Mouse (Mus musculus) retina, postnatal 7 days (tissue): Measurements from ENCODE around the gene Nt5dc2.

ENCODE experiments used
- DNase-seq: peaks from one replicate; pipeline ENCODE4 v3.0.0-alpha.2; 2012; ENCODE audit warnings: low read depth, low spot score

Gene Nt5dc2

GRCm38 (mm10) chr14:31130236-31131220 lies at the start of gene Nt5dc2:
Nt5dc2 (plus strand) TSS chr14:31131053.
- DNase-seq, result peak; percentile 85

- DNase-seq, result no peak
Measured at GRCm38 (mm10) chr14:31081147-31081546, 49.7 kb upstream of the Nt5dc2 start.

GRCm38 (mm10) chr14:31087433-31087832 lies 43.4 kb upstream of the Nt5dc2 start:
- no peak for DNase-seq

DNA sequence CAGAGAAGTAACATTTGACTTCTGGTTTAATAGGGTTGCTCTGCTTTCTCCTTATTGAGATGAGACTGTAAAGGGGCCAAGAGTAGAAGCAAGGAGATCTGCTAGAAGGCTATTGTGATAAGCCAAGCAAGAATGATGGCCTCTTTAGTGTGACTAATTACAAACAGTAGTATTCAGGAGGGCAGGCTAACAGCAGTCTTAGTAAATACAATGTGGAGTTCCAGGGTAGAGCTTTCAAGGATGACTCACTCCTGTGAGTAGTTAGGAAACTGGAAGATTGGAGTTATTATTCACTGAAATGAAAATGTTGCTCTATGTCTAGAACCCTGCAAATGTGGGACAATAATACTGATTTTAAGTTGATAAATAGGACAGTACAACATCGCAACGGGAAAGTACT lies 42.3 kb upstream of the Nt5dc2 start:
- no peak for DNase-seq

- no peak for DNase-seq
Measured at GRCm38 (mm10) chr14:31089918-31090317, 40.9 kb upstream of the Nt5dc2 start.

GRCm38 (mm10) chr14:31105156-31105555 lies 25.7 kb upstream of the Nt5dc2 start:
- no peak for DNase-seq

- no peak for DNase-seq
Measured at GRCm38 (mm10) chr14:31110613-31111012, 20.2 kb upstream of the Nt5dc2 start.

DNA sequence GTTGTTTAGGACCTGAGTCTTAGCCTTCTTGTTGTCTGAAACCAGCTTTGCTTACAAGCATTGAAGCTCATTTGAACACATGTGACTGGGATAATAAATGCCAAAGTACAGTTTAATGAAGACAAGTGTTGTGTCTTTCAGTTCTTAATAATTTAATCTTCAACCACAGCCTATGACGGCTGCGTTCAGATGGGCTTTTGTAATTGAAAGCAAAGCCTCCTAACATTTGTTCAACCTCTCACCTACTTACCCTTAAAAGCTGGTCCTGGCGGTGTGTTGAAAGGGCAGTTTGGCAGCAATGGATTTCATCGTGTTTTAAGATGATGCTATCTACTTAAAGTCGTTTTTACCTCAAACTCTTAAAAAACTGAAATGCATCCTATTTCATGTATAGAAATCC lies 18.7 kb upstream of the Nt5dc2 start:
- DNase-seq, result no peak

DNA sequence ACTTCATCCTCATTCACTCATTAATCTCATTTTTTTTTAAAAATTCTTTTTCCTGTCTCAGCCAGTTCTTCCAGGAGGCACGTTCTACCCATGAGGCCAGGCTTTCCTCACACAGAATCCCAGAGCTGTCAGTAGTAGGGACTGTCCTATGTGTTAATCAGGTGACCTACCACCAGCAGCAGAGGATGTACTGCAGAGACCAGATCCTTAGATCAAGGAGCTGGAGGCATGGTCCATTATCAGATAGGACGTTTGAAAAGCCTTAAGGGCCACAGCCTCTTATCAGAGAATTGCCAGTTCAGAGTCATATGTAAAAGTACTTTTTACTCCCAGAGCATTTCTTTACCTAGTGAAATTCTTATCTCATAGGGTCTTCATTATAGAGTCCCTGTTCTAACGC lies 16.8 kb upstream of the Nt5dc2 start:
- no peak for DNase-seq

DNA sequence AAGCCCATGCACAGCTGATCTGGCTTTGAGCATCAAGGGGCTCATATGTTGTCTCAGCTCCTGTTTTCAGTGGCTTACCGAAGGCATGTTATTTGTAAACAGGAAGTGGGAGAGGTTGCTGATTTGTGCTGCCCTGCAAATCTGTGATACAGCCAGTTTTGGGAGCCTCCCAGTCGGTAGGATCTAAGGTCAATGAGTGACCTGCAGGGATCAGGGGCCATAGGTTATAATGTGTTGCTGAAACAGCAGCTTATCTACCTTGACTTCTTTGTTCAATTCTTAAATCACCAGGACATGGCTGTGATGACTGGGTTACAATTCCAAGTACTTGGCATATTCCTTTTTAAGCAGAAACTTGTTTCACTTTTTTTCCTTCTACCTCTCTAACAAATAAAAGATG lies 15.3 kb upstream of the Nt5dc2 start:
- DNase-seq, result no peak

- DNase-seq, result no peak
Measured at GRCm38 (mm10) chr14:31125106-31126075, 5.5 kb upstream of the Nt5dc2 start.

GRCm38 (mm10) chr14:31126826-31127225 lies 4.0 kb upstream of the Nt5dc2 start:
- DNase-seq, result no peak

DNA sequence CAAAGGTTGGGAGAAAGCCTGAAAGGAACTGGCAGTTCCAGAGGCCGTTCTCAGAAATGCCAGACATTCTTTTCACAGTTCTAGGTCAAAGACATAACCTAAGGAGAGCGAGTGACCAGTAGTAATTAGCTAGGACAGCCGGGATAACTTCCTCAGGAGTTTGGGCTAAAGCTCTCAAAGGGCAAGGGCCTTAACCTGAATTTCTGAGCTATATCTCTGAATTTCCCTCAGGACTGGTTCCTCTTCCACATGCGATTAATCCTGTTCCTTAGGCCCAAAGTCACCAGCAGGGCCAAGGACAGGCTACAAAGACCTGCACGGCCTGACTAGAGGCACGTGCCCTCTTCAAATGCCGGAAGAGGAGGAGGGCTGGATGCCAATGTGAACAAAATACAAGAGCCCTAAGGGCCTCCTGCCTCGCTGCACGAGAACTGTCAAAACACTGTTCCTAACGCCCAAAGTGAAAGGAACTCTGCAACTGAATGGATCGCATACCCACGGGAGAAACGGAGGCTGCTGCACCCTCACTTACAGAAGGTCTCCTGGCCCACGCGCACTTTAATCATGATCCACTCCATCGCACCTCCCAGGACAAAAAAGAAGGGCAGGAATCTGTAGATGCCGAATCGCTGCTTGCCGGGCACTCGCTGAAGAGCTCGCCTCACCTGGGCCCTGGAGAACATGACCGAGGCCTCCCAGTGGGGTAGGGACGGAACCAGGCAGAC lies 2.6 kb upstream of the Nt5dc2 start:
- no peak for DNase-seq

DNA sequence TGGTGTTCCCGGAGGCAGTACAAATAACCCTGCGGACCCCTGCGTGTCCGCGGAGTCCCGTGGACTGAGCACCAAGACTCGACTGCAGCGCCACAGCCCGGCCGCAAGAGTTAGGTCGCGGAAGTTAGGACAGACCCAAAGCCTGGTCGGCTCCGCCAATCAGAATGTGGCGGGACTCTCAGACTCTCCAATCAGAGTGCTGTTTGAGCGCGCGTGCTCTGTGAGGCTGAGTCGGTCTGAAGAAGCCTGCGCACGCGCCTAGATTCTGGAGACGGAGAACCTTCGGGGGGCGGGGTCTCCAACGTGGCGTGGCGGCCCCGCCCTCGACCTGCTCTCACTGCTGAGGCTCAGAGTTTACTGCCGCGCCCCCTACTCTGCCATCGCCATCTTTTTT lies 2.0 kb upstream of the Nt5dc2 start, which contains the start of gene Smim4:
Gene Smim4, minus strand, starts transcription at position 131 of the 394 bp plus-strand sequence.
- peak; percentile 98 for DNase-seq

DNA sequence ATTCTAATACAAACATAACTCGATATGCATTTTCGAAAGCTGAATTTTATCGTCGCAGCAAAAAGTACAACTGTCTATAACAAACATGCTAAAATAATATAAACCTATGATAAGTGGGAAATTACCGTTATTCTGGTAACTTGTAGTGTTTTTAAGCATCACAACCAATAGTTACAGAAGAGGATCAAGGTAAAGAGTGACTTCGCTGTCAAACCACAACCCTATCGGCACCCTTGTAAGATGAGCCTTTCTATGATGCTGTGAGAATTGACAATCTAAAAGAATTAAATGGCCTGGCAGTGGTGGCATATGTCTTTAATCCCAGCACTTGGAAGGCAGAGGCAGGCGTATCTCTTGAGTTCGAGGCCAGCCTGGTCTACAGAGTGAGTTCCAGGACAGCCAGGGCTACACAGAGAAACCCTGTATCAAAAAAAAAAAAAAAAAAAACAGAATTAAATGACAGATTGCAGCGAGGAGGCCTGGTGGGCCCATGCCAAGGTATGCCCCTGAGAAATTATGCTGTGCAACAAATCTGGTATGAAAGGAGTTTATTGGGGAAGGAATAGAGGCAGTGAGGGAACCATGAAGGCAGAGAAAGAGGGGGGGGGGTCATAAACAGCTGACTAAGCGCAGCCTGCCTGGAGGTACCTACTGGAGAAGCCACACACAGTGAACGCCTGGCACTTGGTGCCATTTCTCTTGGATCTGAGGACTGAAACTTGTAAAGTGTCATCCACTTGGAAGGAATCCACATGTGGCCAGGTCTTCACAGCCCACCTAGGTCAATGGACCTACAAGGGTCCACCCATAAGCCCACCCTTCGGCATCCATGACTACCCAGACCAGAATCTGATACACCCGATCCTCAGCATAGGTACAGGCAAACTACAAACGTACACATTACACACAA lies 1.3 kb upstream of the Nt5dc2 start:
- DNase-seq, result no peak

- DNase-seq, result no peak
Measured at GRCm38 (mm10) chr14:31131272-31131821, 494 bp downstream of the Nt5dc2 start.

DNA sequence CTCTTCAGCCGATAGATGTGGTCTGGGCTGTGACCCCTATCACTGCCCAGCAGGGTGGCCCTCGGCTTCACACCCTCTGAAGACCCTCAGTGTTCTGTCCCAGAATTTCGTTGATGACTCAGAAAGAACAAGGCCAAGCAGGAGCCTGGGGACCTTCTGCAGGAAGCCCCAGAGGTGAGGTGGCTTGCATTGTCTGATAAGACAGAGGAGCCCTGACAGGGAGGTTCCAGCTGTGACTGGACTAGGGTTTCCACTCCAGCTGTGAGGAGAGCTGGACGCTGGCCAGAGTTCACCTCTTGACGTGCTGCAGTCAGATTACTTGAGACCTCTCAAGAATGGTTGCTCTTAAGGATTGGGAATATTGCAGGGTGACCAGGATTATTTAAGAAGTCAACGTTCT lies 1.2 kb downstream of the Nt5dc2 start:
- no peak for DNase-seq

DNA sequence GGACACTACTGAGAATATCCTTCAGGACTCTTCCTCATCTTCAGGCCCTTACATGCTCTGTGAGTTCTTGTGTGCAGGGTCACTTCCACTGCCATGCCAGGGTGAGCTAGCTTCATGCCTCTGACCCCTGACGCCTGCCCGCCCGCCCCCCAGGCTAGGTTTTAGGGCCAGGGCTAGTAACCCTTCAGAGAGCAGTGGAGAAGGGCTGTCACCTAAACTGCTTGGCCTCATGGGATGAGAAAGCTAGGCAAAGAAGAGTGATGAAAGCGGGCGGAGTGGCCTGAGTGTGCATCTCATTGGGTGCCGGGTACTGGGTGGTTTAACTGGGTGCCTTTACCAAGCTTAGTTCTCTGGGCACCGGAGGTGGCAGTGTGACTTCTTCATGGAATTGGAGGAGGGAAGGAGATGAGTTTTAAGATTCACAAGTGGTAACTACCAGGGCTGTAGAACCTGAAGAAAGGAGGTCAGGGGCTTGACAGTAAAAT lies 1.7 kb downstream of the Nt5dc2 start:
- no peak for DNase-seq

GRCm38 (mm10) chr14:31133023-31133665 lies 2.3 kb downstream of the Nt5dc2 start:
- DNase-seq, result no peak
